Mouse (Mus musculus) cortical plate, adult 2 months (tissue): ENCODE data around the gene Cdk5. TPM values are rescaled to one million over a fixed set of nuclear protein-coding genes. Genes with fewer than 3 reads are reported as not detected.
A peak's percentile ranks its signal among the peaks of the same experiment; 100 is the strongest.

Source experiments
- H3K27ac ChIP-seq: fragments of 200-500 bp; 2 replicates; pipeline ENCODE4 v1.5.1; 2012; ENCODE audit warnings: low read length, control low read depth, inconsistent platforms; ENCODE audit not compliant: insufficient read depth
- H3K4me1 ChIP-seq: fragments of 200-500 bp; 2 replicates; pipeline ENCODE4 v1.6.1; 2011; ENCODE audit warnings: low read length; ENCODE audit not compliant: control insufficient read depth, insufficient read depth
- H3K4me3 ChIP-seq: fragments of 200-500 bp; 2 replicates; pipeline ENCODE4 v1.5.1; 2011; ENCODE audit warnings: mild to moderate bottlenecking, low read length, control low read depth; ENCODE audit not compliant: insufficient read depth
- CTCF ChIP-seq: fragments of 200-500 bp; IDR thresholded peaks from 2 replicates; pipeline ENCODE4 v1.5.1; 2011; ENCODE audit warnings: mild to moderate bottlenecking, control low read depth, low read length; ENCODE audit not compliant: insufficient read depth; ENCODE audit errors: extremely low read depth
- POLR2A ChIP-seq: fragments of 200-500 bp; IDR thresholded peaks from 2 replicates; pipeline ENCODE4 v1.6.1; 2011; ENCODE audit warnings: mild to moderate bottlenecking, low read length, control low read depth; ENCODE audit not compliant: insufficient read depth; ENCODE audit errors: extremely low read depth
- polyA plus RNA-seq: library from polyadenylated mRNA; depleted of rRNA; stranded (reverse); fragments of >200 nt; gene quantifications from 2 replicates; pipeline ENCODE4 v1.2.3, GENCODE M21; 2012; rRNA removed

Gene Cdk5
- polyA plus RNA-seq, 1 experiment = 232 TPM

DNA sequence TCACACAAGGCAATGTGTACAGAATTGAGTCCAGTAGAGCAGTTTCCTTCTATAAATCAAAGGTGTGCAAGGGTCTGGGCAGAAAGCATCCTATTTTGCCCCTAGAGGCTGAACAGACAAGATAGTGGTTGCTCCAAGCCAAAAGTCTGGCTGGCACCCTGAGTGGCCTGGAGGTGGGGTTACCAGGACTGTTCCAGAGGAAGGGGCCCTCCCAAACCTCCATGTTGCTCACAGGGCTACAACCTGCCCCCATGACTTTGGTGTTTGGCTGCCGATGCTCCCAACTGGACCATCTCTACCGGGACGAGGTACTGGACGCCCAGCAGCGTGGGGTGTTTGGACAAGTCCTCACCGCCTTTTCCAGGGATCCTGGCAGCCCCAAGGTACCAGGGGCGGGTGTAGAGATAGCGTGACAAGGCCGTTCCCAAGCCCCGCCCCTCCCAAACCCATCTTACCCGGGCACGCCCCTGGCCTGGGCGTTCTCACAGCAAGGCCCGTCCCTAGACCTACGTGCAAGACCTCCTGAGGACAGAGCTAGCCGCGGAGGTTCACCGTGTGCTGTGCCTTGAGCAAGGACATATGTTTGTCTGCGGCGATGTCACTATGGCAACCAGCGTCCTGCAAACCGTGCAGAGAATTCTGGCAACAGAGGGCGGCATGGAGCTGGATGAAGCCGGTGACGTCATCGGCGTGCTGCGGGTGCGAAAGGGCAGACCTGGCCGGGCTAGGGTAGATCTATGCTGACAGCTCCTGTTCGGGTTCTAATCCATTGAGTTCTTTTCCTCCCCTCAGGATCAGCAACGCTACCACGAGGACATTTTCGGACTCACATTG is 40.1 kb downstream of the Cdk5 start:
- Histone ChIP-seq H3K4me3 (peak overlapping the region; percentile 49), H3K4me1 (peaks cover 6% of the 10 kb centered on the region; the same call in 1 of the 2 replicates), H3K27ac (0 out of 2 replicates have a peak overlapping the region, but pooled peaks have one; percentile 1)
- TF ChIP-seq POLR2A (no peak), CTCF (peak; percentile 29; the same call in 1 of the 2 replicates)

GRCm38 (mm10) chr5:24381988-24382387 is 41.3 kb downstream of the Cdk5 start:
- TF ChIP-seq CTCF = no peak
- no peak for TF ChIP-seq POLR2A
- 0 out of 2 replicates have a peak, but pooled peaks cover 3% of the 10 kb centered on the region for H3K4me1 ChIP-seq
- no peak overlapping the region for H3K4me3 ChIP-seq
- no peak overlapping the region for H3K27ac ChIP-seq

GRCm38 (mm10) chr5:24381486-24381885 is 41.8 kb downstream of the Cdk5 start:
- TF ChIP-seq POLR2A (no peak), CTCF (no peak)
- no peak overlapping the region for H3K4me3 ChIP-seq
- 0 out of 2 replicates have a peak, but pooled peaks cover 3% of the 10 kb centered on the region for H3K4me1 ChIP-seq
- H3K27ac ChIP-seq = no peak overlapping the region

- Histone ChIP-seq H3K27ac (no peak overlapping the region), H3K4me1 (0 out of 2 replicates have a peak, but pooled peaks cover 3% of the 10 kb centered on the region), H3K4me3 (no peak overlapping the region)
- TF ChIP-seq POLR2A = no peak
- TF ChIP-seq CTCF = no peak
These were observed 42.8 kb downstream of the Cdk5 start for GRCm38 (mm10) chr5:24380499-24380898.

DNA sequence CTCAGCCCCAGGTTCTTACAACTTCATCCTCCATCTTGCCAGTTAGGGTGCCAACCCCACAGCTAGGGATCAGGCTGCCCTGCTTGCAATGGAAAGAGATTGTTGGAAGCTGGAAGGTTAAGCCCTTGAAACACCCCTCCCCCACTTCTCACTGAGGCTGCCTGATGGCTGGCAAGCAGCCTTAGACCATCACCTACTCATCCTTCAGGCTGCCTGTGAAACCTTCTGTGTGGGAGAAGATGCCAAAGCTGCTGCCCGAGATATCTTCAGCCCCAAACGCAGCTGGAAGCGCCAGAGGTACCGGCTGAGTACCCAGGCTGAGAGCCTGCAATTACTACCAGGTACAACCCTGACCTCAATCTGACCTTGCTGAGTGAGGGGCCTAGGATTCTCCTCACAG is 43.8 kb downstream of the Cdk5 start:
- no peak overlapping the region for H3K27ac ChIP-seq
- no peak for TF ChIP-seq CTCF
- no peak for TF ChIP-seq POLR2A
- H3K4me1 ChIP-seq = peaks cover 6% of the 10 kb centered on the region; the same call in 1 of the 2 replicates
- H3K4me3 ChIP-seq = no peak overlapping the region

GRCm38 (mm10) chr5:24378700-24379099 is 44.6 kb downstream of the Cdk5 start:
- TF ChIP-seq CTCF (no peak), POLR2A (no peak)
- Histone ChIP-seq H3K27ac (no peak overlapping the region), H3K4me1 (peaks cover 6% of the 10 kb centered on the region; the same call in 1 of the 2 replicates), H3K4me3 (no peak overlapping the region)

DNA sequence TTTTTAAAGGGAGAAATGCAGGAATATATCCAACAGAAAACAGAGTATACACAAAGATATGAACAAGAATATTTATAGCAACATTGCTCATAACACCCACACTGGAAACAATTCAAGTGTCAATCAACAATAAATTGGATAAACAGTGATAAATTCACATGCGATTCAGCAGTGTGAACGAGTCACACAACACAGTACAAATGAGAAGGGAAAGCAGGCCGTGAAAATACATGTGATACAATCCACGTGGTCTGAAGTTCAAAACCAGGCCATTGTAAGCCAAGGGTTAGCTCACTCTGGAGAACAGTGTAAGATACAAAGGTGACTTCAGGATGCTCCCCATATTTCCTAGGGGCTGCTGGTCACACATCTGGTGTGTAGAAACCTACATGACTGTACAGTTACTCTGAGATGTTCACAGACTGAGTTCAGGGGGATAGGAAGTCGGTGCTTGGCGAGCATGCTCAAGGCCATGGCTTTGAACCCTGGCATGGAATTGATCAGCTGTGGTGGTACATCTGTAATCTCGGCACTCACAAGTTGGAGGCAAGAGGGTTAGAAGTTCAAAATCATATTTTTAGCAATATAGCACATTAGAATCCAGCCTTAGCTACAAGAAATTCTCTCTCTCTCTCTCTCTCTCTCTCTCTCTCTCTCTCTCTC is 48.5 kb downstream of the Cdk5 start:
- Histone ChIP-seq H3K4me1 (peaks cover 5% of the 10 kb centered on the region; the same call in 1 of the 2 replicates), H3K27ac (no peak overlapping the region), H3K4me3 (no peak overlapping the region)
- TF ChIP-seq POLR2A (no peak), CTCF (no peak)

DNA sequence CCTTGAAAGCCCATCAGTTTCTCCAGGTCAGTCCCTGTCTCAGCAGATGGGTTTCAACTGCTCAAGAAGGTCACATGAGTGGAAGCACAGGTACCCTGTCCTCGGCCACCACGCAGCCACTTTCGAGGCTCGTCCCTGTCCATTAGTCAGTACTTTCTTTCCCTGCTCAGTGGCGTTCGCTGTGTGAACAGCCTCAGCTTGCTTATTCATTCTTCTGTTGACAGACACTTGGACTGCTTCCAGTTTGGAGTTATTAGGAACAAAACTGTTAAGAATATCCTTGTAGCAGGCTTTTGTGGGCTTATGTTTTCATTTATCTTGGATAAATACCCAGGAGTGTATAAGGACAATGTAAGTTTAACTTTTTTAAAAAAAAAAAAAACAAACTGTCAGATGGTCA is 49.1 kb downstream of the Cdk5 start:
- TF ChIP-seq POLR2A = no peak
- TF ChIP-seq CTCF = no peak
- Histone ChIP-seq H3K27ac (no peak overlapping the region), H3K4me3 (no peak overlapping the region), H3K4me1 (peaks cover 3% of the 10 kb centered on the region; the same call in 1 of the 2 replicates)

DNA sequence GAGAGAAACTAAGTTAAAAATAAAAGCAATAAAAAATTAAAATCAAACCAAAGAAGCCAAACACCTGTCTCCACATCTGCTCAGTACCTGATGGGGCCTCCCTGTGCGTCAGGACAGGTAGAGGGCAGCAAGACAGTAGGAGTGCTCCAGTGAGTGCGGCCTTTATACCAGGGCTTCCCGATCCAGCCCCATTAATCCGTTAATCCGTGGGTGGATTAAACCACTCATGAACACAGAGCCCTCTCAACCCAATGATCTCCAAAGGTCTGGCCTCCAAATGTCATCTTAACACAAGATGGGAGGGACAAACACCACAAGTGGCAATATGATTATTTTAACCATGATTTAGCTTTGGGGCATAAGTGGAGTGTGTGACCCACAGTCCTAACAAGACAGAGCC is 49.5 kb downstream of the Cdk5 start:
- Histone ChIP-seq H3K4me3 (no peak overlapping the region), H3K4me1 (peaks cover 3% of the 10 kb centered on the region; the same call in 1 of the 2 replicates), H3K27ac (no peak overlapping the region)
- TF ChIP-seq CTCF (no peak), POLR2A (no peak)

DNA sequence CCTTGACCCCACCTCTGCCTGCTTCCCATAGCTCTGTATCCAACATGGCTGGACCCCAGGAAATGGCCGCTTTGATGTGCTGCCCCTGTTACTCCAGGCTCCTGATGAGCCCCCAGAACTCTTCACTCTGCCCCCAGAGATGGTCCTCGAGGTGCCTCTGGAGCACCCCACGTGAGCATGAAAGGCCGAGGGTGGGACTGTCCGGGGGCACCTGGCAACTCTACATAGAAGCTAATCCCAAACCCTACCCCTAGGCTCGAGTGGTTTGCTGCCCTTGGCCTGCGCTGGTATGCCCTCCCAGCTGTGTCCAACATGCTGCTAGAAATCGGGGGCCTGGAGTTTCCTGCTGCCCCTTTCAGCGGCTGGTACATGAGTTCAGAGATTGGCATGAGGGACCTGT is 53.6 kb downstream of the Cdk5 start:
- H3K4me1 ChIP-seq = peaks cover under 1% of the 10 kb centered on the region; the same call in 1 of the 2 replicates
- no peak overlapping the region for H3K27ac ChIP-seq
- H3K4me3 ChIP-seq = no peak overlapping the region
- TF ChIP-seq CTCF = no peak
- TF ChIP-seq POLR2A = no peak

Other genes starting within 250 kb of the Cdk5 start
- 27.3 and 29.4 TPM in 2 replicates for gene Kcnh2, start 71.9 kb downstream of the Cdk5 start, polyA plus RNA-seq
- gene Nos3, start 58.7 kb downstream of the Cdk5 start, polyA plus RNA-seq = 9.6 and 10.4 TPM in 2 replicates
- gene Atg9b, start 31.4 kb downstream of the Cdk5 start, polyA plus RNA-seq = 4.0 and 4.1 TPM in 2 replicates
- 54.8 and 57.3 TPM in 2 replicates for gene Abcb8, start 29.9 kb downstream of the Cdk5 start, polyA plus RNA-seq
- 0.44 and 0.70 TPM in 2 replicates for gene Asic3, start 10.1 kb downstream of the Cdk5 start, polyA plus RNA-seq
- gene Slc4a2, start 307 bp upstream of the Cdk5 start, polyA plus RNA-seq = 36.5 and 39.9 TPM in 2 replicates
- gene Fastk, start 21.8 kb upstream of the Cdk5 start, polyA plus RNA-seq = 237 and 255 TPM in 2 replicates
- gene Tmub1, start 24.3 kb upstream of the Cdk5 start, polyA plus RNA-seq = 48.7 and 49.0 TPM in 2 replicates
- gene Agap3, start 28.6 kb upstream of the Cdk5 start, polyA plus RNA-seq = 438 and 458 TPM in 2 replicates
- 0.04 and 0.06 TPM in 2 replicates for gene Gbx1, start 103.7 kb upstream of the Cdk5 start, polyA plus RNA-seq
- gene Asb10, start 117.4 kb upstream of the Cdk5 start, polyA plus RNA-seq = 0.40 and 0.42 TPM in 2 replicates
- 0.04 and 0.11 TPM in 2 replicates for gene 4931409K22Rik, start 133.3 kb upstream of the Cdk5 start, polyA plus RNA-seq
- 83.6 and 87.1 TPM in 2 replicates for gene Abcf2, start 153.9 kb upstream of the Cdk5 start, polyA plus RNA-seq
- gene Chpf2, start 163.2 kb upstream of the Cdk5 start, polyA plus RNA-seq = 55.1 and 62.2 TPM in 2 replicates
- gene Smarcd3, start 200.9 kb upstream of the Cdk5 start, polyA plus RNA-seq = 97.8 and 97.9 TPM in 2 replicates